Mouse (Mus musculus): ENCODE data around the gene Epo. TPM values are rescaled to one million over a fixed set of nuclear protein-coding genes. Genes with fewer than 3 reads are reported as not detected.

Gene Epo
- polyA plus RNA-seq, 1 experiment from 2014 or later, result not detected

DNA sequence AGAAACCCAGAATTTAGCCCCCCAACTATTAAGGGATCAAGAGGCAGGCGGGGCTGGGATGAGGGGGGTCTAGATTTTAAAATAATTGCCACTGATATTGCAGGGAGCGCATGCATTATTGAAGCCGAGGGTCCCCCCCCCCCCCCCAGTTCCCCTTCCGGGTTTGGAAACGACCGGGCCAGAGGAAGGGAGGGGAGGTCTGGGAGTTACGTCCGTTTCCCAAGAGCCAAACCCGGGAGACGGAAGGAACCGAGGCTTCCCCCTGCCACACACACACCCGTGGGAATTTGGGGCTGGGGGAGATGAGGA, 280 bp downstream of the Epo start:
- no peak for ATAC-seq (ENCODE audit: low FRiP score, low TSS enrichment)

DNA sequence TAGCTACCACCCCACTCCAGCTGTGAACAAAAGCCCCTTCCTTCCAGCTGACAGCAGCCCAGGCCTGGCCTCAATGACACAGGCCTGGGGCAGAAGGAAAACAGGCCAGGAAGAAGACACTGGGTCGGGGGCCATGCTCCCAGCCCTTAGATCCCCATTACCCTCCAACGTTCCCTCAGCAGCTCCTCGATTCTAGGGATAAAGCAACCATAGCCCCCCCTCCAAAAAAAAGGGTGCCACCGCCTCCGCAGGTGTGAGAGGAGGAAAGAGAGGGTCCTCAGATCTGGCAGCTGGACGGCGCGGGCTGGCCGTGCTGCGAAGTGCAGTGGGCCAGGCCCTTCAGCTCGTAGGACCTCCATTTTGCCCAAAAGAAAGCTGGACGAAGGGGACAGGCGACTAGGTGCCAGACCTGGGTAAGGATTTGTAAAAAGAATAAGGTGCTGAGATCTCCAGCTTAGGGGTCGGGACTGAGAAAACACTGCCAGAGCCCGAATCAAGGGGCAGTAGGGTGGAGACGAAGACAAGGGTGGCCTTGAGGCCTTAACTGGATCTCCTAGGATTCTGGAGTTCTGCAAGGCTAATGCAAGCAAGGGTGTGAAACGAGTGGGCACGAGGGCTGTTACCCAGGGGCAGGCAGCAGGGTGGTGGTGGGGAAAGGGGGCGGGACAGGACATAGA, 773 bp downstream of the Epo start:
- no peaks in the 10 kb centered on the region for H3K27me3 ChIP-seq (ENCODE audit: control insufficient read depth, insufficient read depth, low read length)
- DNase-seq, result peak; percentile 55
- H3K27ac ChIP-seq (replicated peaks; ENCODE audit: low read depth, low read length), result peak overlapping the region; percentile 98
- under 1% methylated on average over 19 of the region's 19 CpGs for WGBS
- no peak for ATAC-seq (ENCODE audit: low FRiP score, low TSS enrichment)
- peak overlapping the region; percentile 92 for H3K4me2 ChIP-seq (ENCODE audit: low read length)
- peaks cover 11% of the 10 kb centered on the region for H3K4me1 ChIP-seq (ENCODE audit: control insufficient read depth, insufficient read depth, low read length)
- no peaks in the 10 kb centered on the region for H3K9me3 ChIP-seq (ENCODE audit: control insufficient read depth, low read length)
- peak overlapping the region; percentile 92 for H3K4me3 ChIP-seq (replicated peaks; ENCODE audit: low read depth, low read length)
- peaks cover 30% of the 10 kb centered on the region for H3K36me3 ChIP-seq (ENCODE audit: control insufficient read depth, insufficient read depth, low read length)
- peak overlapping the region; percentile 97 for H3K9ac ChIP-seq (replicated peaks; ENCODE audit: low read length)

More for the DNA sequence above, 280 bp downstream of the Epo start:
- Histone ChIP-seq H3K4me3 (replicated peaks; ENCODE audit: low read depth, low read length) (peak overlapping the region; percentile 92), H3K4me2 (ENCODE audit: low read length) (peak overlapping the region; percentile 92), H3K9ac (replicated peaks; ENCODE audit: low read length) (peak overlapping the region; percentile 97), H3K27ac (replicated peaks; ENCODE audit: low read depth, low read length) (peak overlapping the region; percentile 98), H3K36me3 (ENCODE audit: control insufficient read depth, insufficient read depth, low read length) (peaks cover 25% of the 10 kb centered on the region), H3K9me3 (ENCODE audit: control insufficient read depth, low read length) (no peaks in the 10 kb centered on the region), H3K4me1 (ENCODE audit: control insufficient read depth, insufficient read depth, low read length) (peaks cover 11% of the 10 kb centered on the region), H3K27me3 (ENCODE audit: control insufficient read depth, insufficient read depth, low read length) (no peaks in the 10 kb centered on the region)
- DNase-seq, result no peak
- WGBS, result 0% methylated on average over 10 of the region's 12 CpGs

DNA sequence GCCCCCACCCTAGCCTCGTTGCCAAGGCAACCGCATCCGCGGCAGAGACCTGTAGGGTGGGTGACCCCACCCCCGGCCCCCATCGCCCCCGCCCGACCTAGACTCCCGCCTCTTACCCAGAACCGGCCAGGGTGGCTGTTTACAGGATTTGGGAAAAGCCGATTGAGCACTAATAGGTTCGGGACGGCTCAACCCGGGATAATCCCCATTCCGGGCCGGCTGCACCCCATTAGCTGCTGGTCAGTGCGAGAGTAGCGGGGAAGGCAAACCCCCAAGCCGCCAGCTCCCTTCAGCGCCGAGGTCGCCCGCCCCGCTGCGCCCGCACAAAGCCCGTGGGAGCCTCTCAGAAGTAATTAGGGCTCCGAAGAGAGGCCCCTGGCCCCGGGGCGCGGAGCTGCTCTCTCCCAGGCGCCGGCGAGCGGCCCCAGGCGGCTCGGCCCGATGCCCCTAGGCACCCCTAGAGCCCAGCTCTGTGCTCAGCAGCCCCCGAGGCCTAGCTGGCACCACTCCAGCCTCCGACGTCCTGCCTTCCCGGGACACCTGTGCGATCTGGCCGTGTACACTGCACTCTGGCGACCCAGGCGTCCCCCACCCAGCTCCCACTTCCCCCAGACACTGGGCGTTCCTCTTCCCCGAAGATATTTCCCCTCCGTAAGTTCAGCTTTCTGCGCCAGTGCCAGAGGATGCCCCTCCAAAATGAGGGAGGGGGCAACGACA, 1.5 kb downstream of the Epo start:
- Histone ChIP-seq H3K9me3 (ENCODE audit: control insufficient read depth, low read length) (no peaks in the 10 kb centered on the region), H3K4me1 (ENCODE audit: control insufficient read depth, insufficient read depth, low read length) (peaks cover 11% of the 10 kb centered on the region), H3K27ac (replicated peaks; ENCODE audit: low read depth, low read length) (peak overlapping the region; percentile 98), H3K27me3 (ENCODE audit: control insufficient read depth, insufficient read depth, low read length) (no peaks in the 10 kb centered on the region), H3K4me2 (ENCODE audit: low read length) (peak overlapping the region; percentile 92), H3K36me3 (ENCODE audit: control insufficient read depth, insufficient read depth, low read length) (peaks cover 37% of the 10 kb centered on the region), H3K9ac (replicated peaks; ENCODE audit: low read length) (peak overlapping the region; percentile 97), H3K4me3 (replicated peaks; ENCODE audit: low read depth, low read length) (peak overlapping the region; percentile 92)
- DNase-seq (no peak), ATAC-seq (ENCODE audit: low FRiP score, low TSS enrichment) (peak; percentile 31)
- 0% methylated on average over 45 of the region's 51 CpGs for WGBS

DNA sequence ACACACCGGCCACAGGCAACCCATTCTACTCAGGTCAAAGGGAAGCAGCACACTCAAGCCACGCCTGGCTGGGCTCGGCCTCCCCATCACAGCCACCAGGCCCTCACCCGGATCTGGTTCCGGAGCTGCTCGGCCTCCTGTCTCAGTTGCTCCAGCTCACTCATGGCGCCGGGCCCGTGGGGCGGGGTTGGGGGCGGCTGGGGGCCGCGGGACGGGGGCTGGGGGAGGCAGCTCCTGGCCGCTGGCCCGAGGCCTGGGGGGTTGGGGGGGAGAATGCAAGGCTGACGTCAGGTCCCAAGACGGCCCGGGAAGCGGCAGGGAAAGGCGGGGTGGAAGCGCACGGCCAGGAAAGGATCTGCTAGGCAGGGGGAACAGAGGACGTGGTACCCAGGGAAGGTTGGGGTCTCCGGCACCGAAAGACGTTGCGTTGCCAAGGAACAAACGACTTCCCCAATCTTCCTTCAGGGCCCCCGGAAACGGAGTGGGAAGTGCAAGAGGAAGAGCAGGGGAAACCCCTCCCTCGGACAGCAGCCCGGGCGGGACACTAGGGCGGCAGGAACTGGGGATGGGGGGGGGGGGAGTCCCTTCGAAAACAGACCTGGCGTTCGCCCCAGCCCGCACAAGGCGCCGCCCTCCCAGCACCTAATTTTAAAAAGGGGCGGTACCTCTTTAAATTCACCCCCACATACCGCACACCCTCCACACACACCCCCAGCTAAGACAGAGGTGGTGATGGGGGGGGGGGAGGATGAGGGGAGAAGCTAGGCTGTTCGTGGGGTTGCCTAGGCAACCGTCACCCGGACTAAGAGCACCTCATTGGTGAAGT, 2.2 kb downstream of the Epo start:
- Histone ChIP-seq H3K27ac (replicated peaks; ENCODE audit: low read depth, low read length) (peak overlapping the region; percentile 98), H3K4me2 (ENCODE audit: low read length) (peak overlapping the region; percentile 92), H3K27me3 (ENCODE audit: control insufficient read depth, insufficient read depth, low read length) (no peaks in the 10 kb centered on the region), H3K4me1 (ENCODE audit: control insufficient read depth, insufficient read depth, low read length) (peaks cover 11% of the 10 kb centered on the region), H3K4me3 (replicated peaks; ENCODE audit: low read depth, low read length) (peak overlapping the region; percentile 92), H3K9me3 (ENCODE audit: control insufficient read depth, low read length) (no peaks in the 10 kb centered on the region), H3K36me3 (ENCODE audit: control insufficient read depth, insufficient read depth, low read length) (peaks cover 44% of the 10 kb centered on the region), H3K9ac (replicated peaks; ENCODE audit: low read length) (peak overlapping the region; percentile 97)
- ATAC-seq (ENCODE audit: low FRiP score, low TSS enrichment) (peak; percentile 78), DNase-seq (peak; percentile 95)
- WGBS, result under 1% methylated on average over 45 of the region's 46 CpGs

DNA sequence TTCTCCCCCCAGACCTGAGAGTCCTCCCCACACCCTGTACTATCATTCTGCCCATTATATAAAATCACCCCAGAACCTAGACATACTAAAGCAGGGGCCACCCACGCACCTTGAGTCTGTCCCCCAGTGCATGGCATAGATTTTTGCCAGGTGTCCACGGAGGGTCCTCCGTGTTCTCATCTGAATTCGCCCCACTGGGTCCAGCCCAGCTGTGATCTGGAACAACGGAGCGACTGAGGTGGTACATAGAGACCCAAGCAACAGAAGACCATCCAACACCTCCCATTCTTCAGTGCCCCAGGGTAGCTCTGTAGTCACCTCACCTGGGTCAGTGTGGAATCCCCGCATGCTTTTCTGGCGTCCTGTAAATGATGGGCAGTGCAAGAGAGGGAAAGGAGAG, 3.0 kb downstream of the Epo start:
- Histone ChIP-seq H3K9ac (replicated peaks; ENCODE audit: low read length) (peak overlapping the region; percentile 97), H3K27me3 (ENCODE audit: control insufficient read depth, insufficient read depth, low read length) (no peaks in the 10 kb centered on the region), H3K36me3 (ENCODE audit: control insufficient read depth, insufficient read depth, low read length) (peaks cover 51% of the 10 kb centered on the region), H3K4me1 (ENCODE audit: control insufficient read depth, insufficient read depth, low read length) (peaks cover 11% of the 10 kb centered on the region), H3K27ac (replicated peaks; ENCODE audit: low read depth, low read length) (peak overlapping the region; percentile 98), H3K4me2 (ENCODE audit: low read length) (peak overlapping the region; percentile 92), H3K4me3 (replicated peaks; ENCODE audit: low read depth, low read length) (peak overlapping the region; percentile 92), H3K9me3 (ENCODE audit: control insufficient read depth, low read length) (no peaks in the 10 kb centered on the region)
- 61% methylated on average over 8 of the region's 8 CpGs for WGBS
- ATAC-seq (ENCODE audit: low FRiP score, low TSS enrichment) (no peak), DNase-seq (no peak)

DNA sequence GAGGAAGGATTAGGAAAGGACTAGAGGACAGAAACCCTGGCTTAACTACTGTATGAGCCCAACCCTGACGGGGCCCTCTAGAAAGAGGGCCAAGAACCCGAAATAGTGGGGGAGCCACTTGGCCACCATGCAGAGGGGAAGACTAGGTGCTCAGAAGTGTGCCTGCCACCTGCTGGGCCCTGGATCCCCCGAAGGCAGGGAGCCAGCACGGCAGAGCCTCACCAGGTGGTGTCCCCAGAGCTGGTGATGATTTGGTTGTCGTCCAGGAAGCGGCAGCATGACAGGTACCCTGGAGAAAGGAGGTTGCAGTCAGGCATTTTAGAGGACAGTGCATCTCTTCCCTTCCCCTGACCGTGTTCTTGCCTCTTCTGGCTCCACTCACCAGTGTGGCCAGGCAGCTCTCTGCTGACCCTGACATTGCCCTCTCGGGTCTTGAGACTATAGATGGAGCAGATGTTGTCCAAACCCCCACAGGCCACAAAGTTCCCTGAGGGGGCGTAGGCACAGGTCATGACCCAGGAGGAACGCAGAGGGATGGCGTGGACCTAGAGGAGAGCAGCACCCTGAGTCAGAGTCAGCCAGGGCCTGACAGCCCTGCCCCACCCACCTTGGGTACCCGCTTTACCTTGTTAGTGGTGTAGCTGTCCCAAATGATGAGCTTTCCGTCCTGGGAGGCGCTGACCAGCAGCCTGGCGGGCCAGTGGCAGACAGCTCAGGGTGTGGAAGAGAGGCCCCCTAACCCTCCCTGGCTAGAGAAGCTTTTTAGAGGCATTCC, 3.6 kb downstream of the Epo start:
- WGBS, result 66% methylated on average over 15 of the region's 15 CpGs
- no peaks in the 10 kb centered on the region for H3K27me3 ChIP-seq (ENCODE audit: control insufficient read depth, insufficient read depth, low read length)
- peak overlapping the region; percentile 92 for H3K4me2 ChIP-seq (ENCODE audit: low read length)
- peaks cover 58% of the 10 kb centered on the region for H3K36me3 ChIP-seq (ENCODE audit: control insufficient read depth, insufficient read depth, low read length)
- no peak for ATAC-seq (ENCODE audit: low FRiP score, low TSS enrichment)
- H3K9ac ChIP-seq (replicated peaks; ENCODE audit: low read length), result peak overlapping the region; percentile 97; the same call in 1 of the 2 replicates
- peaks cover 11% of the 10 kb centered on the region for H3K4me1 ChIP-seq (ENCODE audit: control insufficient read depth, insufficient read depth, low read length)
- no peak overlapping the region; the same call in 1 of the 2 replicates for H3K27ac ChIP-seq (replicated peaks; ENCODE audit: low read depth, low read length)
- no peak for DNase-seq
- H3K9me3 ChIP-seq (ENCODE audit: control insufficient read depth, low read length), result no peaks in the 10 kb centered on the region
- H3K4me3 ChIP-seq (replicated peaks; ENCODE audit: low read depth, low read length), result peak overlapping the region; percentile 92

DNA sequence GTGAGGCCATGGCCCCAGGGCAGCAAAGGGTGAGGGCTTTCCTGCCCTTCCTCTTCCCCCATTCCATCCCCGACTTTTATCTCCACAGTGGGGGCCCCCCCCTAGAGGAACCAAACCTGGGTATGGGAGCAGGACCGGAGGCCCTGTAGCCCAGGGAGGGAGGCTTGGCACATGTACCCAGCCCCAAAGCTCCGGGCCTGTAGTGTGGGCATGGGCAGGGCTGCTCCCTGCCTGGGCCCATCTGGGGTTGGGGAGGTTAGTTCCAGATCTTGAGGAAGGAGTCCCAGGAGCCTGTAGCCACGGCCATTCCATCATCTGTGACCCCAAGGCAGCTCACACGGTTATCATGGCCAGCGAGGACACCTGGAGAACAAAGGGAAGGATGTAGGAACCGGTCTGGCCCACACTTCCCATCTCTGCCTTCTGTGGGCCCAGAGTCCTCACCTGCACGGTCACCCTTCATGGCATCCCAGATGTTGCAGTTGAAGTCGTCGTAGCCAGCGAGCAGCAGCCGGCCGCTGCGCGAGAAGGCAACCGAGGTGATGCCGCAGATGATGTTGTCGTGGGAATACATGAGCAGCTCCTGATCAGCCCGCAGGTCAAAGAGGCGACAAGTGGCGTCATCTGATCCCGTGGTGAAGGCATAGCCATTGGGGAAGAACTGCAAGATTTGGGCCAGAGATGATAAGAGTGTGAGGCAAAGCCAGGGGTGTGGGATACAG, 4.6 kb downstream of the Epo start:
- ATAC-seq (ENCODE audit: low FRiP score, low TSS enrichment), result no peak
- WGBS, result 83% methylated on average over 22 of the region's 22 CpGs
- 0 out of 2 replicates have a peak overlapping the region, but pooled peaks have one; percentile 6 for H3K9ac ChIP-seq (replicated peaks; ENCODE audit: low read length)
- no peaks in the 10 kb centered on the region for H3K9me3 ChIP-seq (ENCODE audit: control insufficient read depth, low read length)
- H3K4me2 ChIP-seq (ENCODE audit: low read length), result no peak overlapping the region
- peaks cover 11% of the 10 kb centered on the region for H3K4me1 ChIP-seq (ENCODE audit: control insufficient read depth, insufficient read depth, low read length)
- H3K36me3 ChIP-seq (ENCODE audit: control insufficient read depth, insufficient read depth, low read length), result peaks cover 68% of the 10 kb centered on the region
- DNase-seq, result no peak
- no peak overlapping the region for H3K4me3 ChIP-seq (replicated peaks; ENCODE audit: low read depth, low read length)
- H3K27me3 ChIP-seq (ENCODE audit: control insufficient read depth, insufficient read depth, low read length), result no peaks in the 10 kb centered on the region
- H3K27ac ChIP-seq (replicated peaks; ENCODE audit: low read depth, low read length), result no peak overlapping the region

All from midbrain, embryonic 14.5 days (tissue).